Mouse (Mus musculus) small intestine, adult 2 months (tissue): ENCODE data around the gene Col8a2. TPM values are rescaled to one million over a fixed set of nuclear protein-coding genes. Genes with fewer than 3 reads are reported as not detected.

Experiments
- H3K27ac ChIP-seq: fragments of 200-500 bp; 2 replicates; pipeline ENCODE4 v1.5.1; 2012; ENCODE audit warnings: low read depth, low read length, control low read depth, inconsistent platforms; ENCODE audit not compliant: insufficient read depth
- H3K27me3 ChIP-seq: fragments of 200-500 bp; 2 replicates; pipeline ENCODE4 v1.6.1; 2012; ENCODE audit warnings: mild to moderate bottlenecking, moderate library complexity, low read length, inconsistent platforms; ENCODE audit not compliant: control insufficient read depth, insufficient read depth
- H3K36me3 ChIP-seq: fragments of 200-500 bp; 2 replicates; pipeline ENCODE4 v1.6.1; 2012; ENCODE audit warnings: mild to moderate bottlenecking, low read length, control low read depth, inconsistent platforms; ENCODE audit not compliant: control insufficient read depth, insufficient read depth
- H3K4me1 ChIP-seq: fragments of 200-500 bp; 2 replicates; pipeline ENCODE4 v1.6.1; 2012; ENCODE audit warnings: low read length, inconsistent platforms, mixed read lengths; ENCODE audit not compliant: control insufficient read depth, insufficient read depth, insufficient read length
- H3K4me3 ChIP-seq: fragments of 200-500 bp; 2 replicates; pipeline ENCODE4 v1.5.1; 2012; ENCODE audit warnings: low read depth, mild to moderate bottlenecking, control low read depth, inconsistent platforms, low read length, moderate library complexity
- CTCF ChIP-seq: fragments of 200-500 bp; IDR thresholded peaks from 2 replicates; pipeline ENCODE4 v1.5.1; 2012; ENCODE audit warnings: low read depth, mild to moderate bottlenecking, control low read depth, inconsistent platforms, low read length, moderate library complexity, mixed read lengths; ENCODE audit not compliant: insufficient replicate concordance, insufficient read length; ENCODE audit errors: extremely low read depth
- POLR2A ChIP-seq: fragments of 200-500 bp; IDR thresholded peaks from 2 replicates; pipeline ENCODE4 v1.6.1; 2012; ENCODE audit warnings: low read depth, mild to moderate bottlenecking, control low read depth, inconsistent platforms, low read length, moderate library complexity
- WGBS: fragments of 180-500 bp; shearing (Covaris S2); methylation state at CpG from one replicate; pipeline ENCODE4 v1.1.7; 2018; 5-methylcytosine and 5-hydroxymethylcytosine counted together
- polyA plus RNA-seq: library from polyadenylated mRNA; depleted of rRNA; stranded (reverse); fragments of >200 nt; gene quantifications from 2 replicates; pipeline ENCODE4 v1.2.3, GENCODE M21; 2012

Col8a2 gene
- polyA plus RNA-seq, 1 experiment = 0.55 TPM

- no peak overlapping the region for H3K4me3 ChIP-seq
- H3K4me1 ChIP-seq = peaks cover 2% of the 10 kb centered on the region; the same call in 1 of the 2 replicates
- WGBS = 96% methylated on average over 13 of the region's 13 CpGs
- H3K27me3 ChIP-seq = 0 out of 2 replicates have a peak, but pooled peaks cover 2% of the 10 kb centered on the region
- H3K36me3 ChIP-seq = peaks cover 7% of the 10 kb centered on the region
- TF ChIP-seq CTCF = no peak
- TF ChIP-seq POLR2A = no peak
- H3K27ac ChIP-seq = no peak overlapping the region
Observed at GRCm38 (mm10) chr4:126322646-126323045, 36.1 kb downstream of the Col8a2 start.

GRCm38 (mm10) chr4:126324861-126325260 lies 38.3 kb downstream of the Col8a2 start:
- no peak for TF ChIP-seq CTCF
- no peak for TF ChIP-seq POLR2A
- H3K4me1 ChIP-seq = peaks cover 2% of the 10 kb centered on the region; the same call in 1 of the 2 replicates

GRCm38 (mm10) chr4:126325281-126325861 lies 38.8 kb downstream of the Col8a2 start, which contains the start of gene Tekt2:
Gene Tekt2 (minus strand): TSS chr4:126325688.
- WGBS = 12% methylated on average over 23 of the region's 23 CpGs

More at GRCm38 (mm10) chr4:126324861-126325260, 38.3 kb downstream of the Col8a2 start:
- Histone ChIP-seq H3K27ac (no peak overlapping the region), H3K4me3 (no peak overlapping the region), H3K36me3 (no peaks in the 10 kb centered on the region), H3K27me3 (0 out of 2 replicates have a peak, but pooled peaks cover 2% of the 10 kb centered on the region)
- WGBS = 70% methylated on average over 13 of the region's 13 CpGs

GRCm38 (mm10) chr4:126326036-126326435 lies 39.4 kb downstream of the Col8a2 start:
- TF ChIP-seq CTCF = no peak
- TF ChIP-seq POLR2A = no peak
- 0 out of 2 replicates have a peak, but pooled peaks cover 2% of the 10 kb centered on the region for H3K27me3 ChIP-seq

More at GRCm38 (mm10) chr4:126325281-126325861, 38.8 kb downstream of the Col8a2 start, which contains the start of gene Tekt2:
- no peak for TF ChIP-seq POLR2A
- TF ChIP-seq CTCF = no peak
- Histone ChIP-seq H3K27me3 (0 out of 2 replicates have a peak, but pooled peaks cover 2% of the 10 kb centered on the region), H3K36me3 (no peaks in the 10 kb centered on the region), H3K4me3 (peak within 1 kb of the TSS; percentile 37), H3K27ac (no peak within 1 kb of the TSS), H3K4me1 (peaks cover 2% of the 10 kb centered on the region; the same call in 1 of the 2 replicates)

GRCm38 (mm10) chr4:126330295-126330694 lies 43.7 kb downstream of the Col8a2 start:
- H3K27ac ChIP-seq = no peak overlapping the region
- H3K36me3 ChIP-seq = no peaks in the 10 kb centered on the region
- 61% methylated on average over 4 of the region's 4 CpGs for WGBS
- H3K4me3 ChIP-seq = no peak overlapping the region
- no peaks in the 10 kb centered on the region for H3K4me1 ChIP-seq
- TF ChIP-seq CTCF (no peak), POLR2A (no peak)
- H3K27me3 ChIP-seq = 0 out of 2 replicates have a peak, but pooled peaks cover under 1% of the 10 kb centered on the region

More at GRCm38 (mm10) chr4:126326036-126326435, 39.4 kb downstream of the Col8a2 start:
- H3K36me3 ChIP-seq = no peaks in the 10 kb centered on the region
- 23% methylated on average over 6 of the region's 6 CpGs for WGBS
- H3K4me3 ChIP-seq = no peak overlapping the region
- peaks cover 2% of the 10 kb centered on the region; the same call in 1 of the 2 replicates for H3K4me1 ChIP-seq
- H3K27ac ChIP-seq = no peak overlapping the region

GRCm38 (mm10) chr4:126331751-126332150 lies 45.2 kb downstream of the Col8a2 start:
- Histone ChIP-seq H3K36me3 (no peaks in the 10 kb centered on the region), H3K27me3 (no peaks in the 10 kb centered on the region), H3K27ac (no peak overlapping the region), H3K4me3 (no peak overlapping the region), H3K4me1 (no peaks in the 10 kb centered on the region)
- 32% methylated on average over 1 of the region's 1 CpGs for WGBS
- TF ChIP-seq CTCF = no peak
- TF ChIP-seq POLR2A = no peak

- Histone ChIP-seq H3K4me1 (no peaks in the 10 kb centered on the region), H3K4me3 (no peak overlapping the region), H3K27ac (no peak overlapping the region), H3K27me3 (no peaks in the 10 kb centered on the region), H3K36me3 (no peaks in the 10 kb centered on the region)
- TF ChIP-seq POLR2A (no peak), CTCF (peak; percentile 46; the same call in 1 of the 2 replicates)
- 65% methylated on average over 3 of the region's 3 CpGs for WGBS
Observed at GRCm38 (mm10) chr4:126332358-126332757, 45.8 kb downstream of the Col8a2 start.

- H3K4me1 ChIP-seq = no peaks in the 10 kb centered on the region
- H3K27me3 ChIP-seq = no peaks in the 10 kb centered on the region
- no peak overlapping the region for H3K4me3 ChIP-seq
- no peak for TF ChIP-seq POLR2A
- no peak for TF ChIP-seq CTCF
- H3K27ac ChIP-seq = no peak overlapping the region
- 63% methylated on average over 4 of the region's 4 CpGs for WGBS
- H3K36me3 ChIP-seq = peaks cover 11% of the 10 kb centered on the region
Observed at GRCm38 (mm10) chr4:126339461-126339860, 52.9 kb downstream of the Col8a2 start.
